Mouse (Mus musculus) telencephalon, adult 2 months (tissue): Measurements from ENCODE around the gene Hoxa7.

ENCODE experiments used
- DNase-seq: peaks from one replicate; pipeline ENCODE4 v3.0.0-alpha.2; 2011; ENCODE audit warnings: low read depth, low spot score

The Hoxa7 gene

GRCm38 (mm10) chr6:52239625-52240388, 18.2 kb upstream of the Hoxa7 start:
- DNase-seq, result no peak

- no peak for DNase-seq
Measured at GRCm38 (mm10) chr6:52238976-52239375, 17.3 kb upstream of the Hoxa7 start.

- no peak for DNase-seq
Measured at GRCm38 (mm10) chr6:52238155-52238545, 16.5 kb upstream of the Hoxa7 start.

- DNase-seq, result no peak
Measured at GRCm38 (mm10) chr6:52237346-52238154, 15.9 kb upstream of the Hoxa7 start.

GRCm38 (mm10) chr6:52236806-52237205, 15.2 kb upstream of the Hoxa7 start:
- no peak for DNase-seq

GRCm38 (mm10) chr6:52235866-52236265, 14.2 kb upstream of the Hoxa7 start:
- no peak for DNase-seq

- no peak for DNase-seq
Measured at GRCm38 (mm10) chr6:52235267-52235666, 13.6 kb upstream of the Hoxa7 start.

- no peak for DNase-seq
Measured at GRCm38 (mm10) chr6:52234428-52235140, 12.9 kb upstream of the Hoxa7 start.

- DNase-seq, result no peak
Measured at GRCm38 (mm10) chr6:52233546-52234427, 12.1 kb upstream of the Hoxa7 start.

- no peak for DNase-seq
Measured at GRCm38 (mm10) chr6:52232984-52233545, 11.4 kb upstream of the Hoxa7 start.

- DNase-seq, result no peak
Measured at GRCm38 (mm10) chr6:52232568-52232965, 10.9 kb upstream of the Hoxa7 start.

GRCm38 (mm10) chr6:52231885-52232567, 10.4 kb upstream of the Hoxa7 start:
- no peak for DNase-seq

GRCm38 (mm10) chr6:52230516-52231165, 9.0 kb upstream of the Hoxa7 start, which contains the start of gene Hoxa9:
Hoxa9 (minus strand) TSS chr6:52231089.
- no peak for DNase-seq

- no peak for DNase-seq
Measured at GRCm38 (mm10) chr6:52229558-52230416, 8.1 kb upstream of the Hoxa7 start.

GRCm38 (mm10) chr6:52228475-52229465, 7.1 kb upstream of the Hoxa7 start:
- DNase-seq, result no peak

- DNase-seq, result no peak
Measured at GRCm38 (mm10) chr6:52227470-52228222, 6.0 kb upstream of the Hoxa7 start.
